Mouse (Mus musculus): ENCODE data around the gene Apln. TPM values are rescaled to one million over a fixed set of nuclear protein-coding genes. Genes with fewer than 3 reads are reported as not detected.

Gene Apln
- polyA plus RNA-seq, 1 experiment from 2014 or later = 4.6 TPM

GRCm38 (mm10) chrX:48006062-48006461 is 28.6 kb downstream of the Apln start:
- H3K27ac ChIP-seq = no peak overlapping the region
- no peak for ATAC-seq (ENCODE audit: low FRiP score)
- no peak overlapping the region for H3K9ac ChIP-seq
- no peaks in the 10 kb centered on the region for H3K36me3 ChIP-seq
- H3K4me2 ChIP-seq (replicated peaks) = no peak overlapping the region
- no peaks in the 10 kb centered on the region for H3K27me3 ChIP-seq
- no peak overlapping the region for H3K4me3 ChIP-seq
- H3K9me3 ChIP-seq (replicated peaks) = no peaks in the 10 kb centered on the region
- H3K4me1 ChIP-seq = no peaks in the 10 kb centered on the region
- WGBS = 51% methylated on average over 8 of the region's 8 CpGs

DNA sequence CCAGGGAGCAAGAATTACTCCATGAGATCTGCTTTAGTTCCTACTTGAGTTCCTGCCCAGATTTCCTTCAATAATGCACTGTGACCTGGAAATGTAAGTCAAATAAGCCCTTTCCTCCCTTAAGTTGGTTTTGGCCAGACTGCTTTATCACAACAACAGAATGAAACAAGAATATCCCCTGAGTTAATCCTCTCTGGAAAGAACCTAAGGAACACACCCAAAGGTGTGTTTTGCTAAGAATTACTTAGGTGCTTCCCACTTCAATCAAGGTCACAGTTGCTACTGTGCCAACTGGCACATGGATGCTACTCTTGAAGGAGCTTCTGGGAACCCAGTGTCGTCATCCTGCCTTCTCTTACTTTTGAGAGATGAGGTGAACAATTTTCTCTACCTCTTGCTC is 29.9 kb downstream of the Apln start:
- no peaks in the 10 kb centered on the region for H3K36me3 ChIP-seq
- H3K4me1 ChIP-seq = no peaks in the 10 kb centered on the region
- 85% methylated on average over 1 of the region's 1 CpGs for WGBS
- H3K9me3 ChIP-seq (replicated peaks) = no peaks in the 10 kb centered on the region
- H3K4me2 ChIP-seq (replicated peaks) = no peak overlapping the region
- no peak overlapping the region for H3K9ac ChIP-seq
- no peak for ATAC-seq (ENCODE audit: low FRiP score)
- no peaks in the 10 kb centered on the region for H3K27me3 ChIP-seq
- no peak overlapping the region for H3K27ac ChIP-seq
- no peak overlapping the region for H3K4me3 ChIP-seq

- Histone ChIP-seq H3K9ac (no peak overlapping the region), H3K9me3 (replicated peaks) (no peaks in the 10 kb centered on the region), H3K4me2 (replicated peaks) (no peak overlapping the region), H3K27ac (no peak overlapping the region), H3K36me3 (no peaks in the 10 kb centered on the region), H3K4me1 (no peaks in the 10 kb centered on the region), H3K4me3 (no peak overlapping the region), H3K27me3 (no peaks in the 10 kb centered on the region)
- WGBS = 70% methylated on average over 7 of the region's 7 CpGs
- ATAC-seq (ENCODE audit: low FRiP score) = no peak
Measured at GRCm38 (mm10) chrX:48001151-48001550, 33.5 kb downstream of the Apln start.

DNA sequence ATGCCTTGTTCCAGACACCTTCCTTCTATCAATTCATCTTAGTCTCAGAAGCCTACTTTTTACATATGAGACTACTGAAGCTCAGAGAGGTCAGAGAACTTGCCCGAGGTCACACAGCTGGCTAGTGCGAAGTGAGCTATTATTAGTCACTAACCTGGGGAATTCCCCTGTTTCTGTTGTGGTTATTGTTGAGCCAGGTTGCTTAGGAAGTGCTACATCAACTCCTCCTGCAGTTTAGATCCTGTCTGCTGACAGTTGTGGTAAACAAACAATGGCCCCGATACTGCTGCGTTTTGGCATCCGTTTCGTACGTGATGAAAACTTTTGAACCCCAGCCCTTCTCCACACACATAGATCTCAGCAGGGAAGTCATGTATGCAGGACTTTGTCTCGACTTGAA is 36.2 kb downstream of the Apln start:
- no peaks in the 10 kb centered on the region for H3K36me3 ChIP-seq
- ATAC-seq (ENCODE audit: low FRiP score) = no peak
- H3K9ac ChIP-seq = no peak overlapping the region
- H3K27ac ChIP-seq = no peak overlapping the region
- no peaks in the 10 kb centered on the region for H3K27me3 ChIP-seq
- no peak overlapping the region for H3K4me3 ChIP-seq
- 86% methylated on average over 8 of the region's 8 CpGs for WGBS
- no peak overlapping the region for H3K4me2 ChIP-seq (replicated peaks)
- H3K4me1 ChIP-seq = no peaks in the 10 kb centered on the region
- H3K9me3 ChIP-seq (replicated peaks) = no peaks in the 10 kb centered on the region

GRCm38 (mm10) chrX:47992606-47993005 is 42.0 kb downstream of the Apln start:
- Histone ChIP-seq H3K27ac (no peak overlapping the region), H3K27me3 (no peaks in the 10 kb centered on the region), H3K4me1 (no peaks in the 10 kb centered on the region), H3K9me3 (replicated peaks) (no peaks in the 10 kb centered on the region), H3K36me3 (no peaks in the 10 kb centered on the region), H3K4me2 (replicated peaks) (no peak overlapping the region; the same call in 1 of the 2 replicates), H3K9ac (no peak overlapping the region), H3K4me3 (no peak overlapping the region)
- 0 out of 2 replicates have a peak, but pooled peaks have one; percentile 54 for ATAC-seq (ENCODE audit: low FRiP score)
- WGBS = 20% methylated on average over 8 of the region's 8 CpGs

- Histone ChIP-seq H3K9ac (no peak overlapping the region), H3K27me3 (no peaks in the 10 kb centered on the region), H3K9me3 (replicated peaks) (no peaks in the 10 kb centered on the region), H3K4me3 (no peak overlapping the region), H3K4me2 (replicated peaks) (no peak overlapping the region), H3K27ac (no peak overlapping the region), H3K36me3 (no peaks in the 10 kb centered on the region), H3K4me1 (no peaks in the 10 kb centered on the region)
- WGBS = 73% methylated on average over 8 of the region's 8 CpGs
- no peak for ATAC-seq (ENCODE audit: low FRiP score)
Measured at GRCm38 (mm10) chrX:47988024-47988423, 46.6 kb downstream of the Apln start.

DNA sequence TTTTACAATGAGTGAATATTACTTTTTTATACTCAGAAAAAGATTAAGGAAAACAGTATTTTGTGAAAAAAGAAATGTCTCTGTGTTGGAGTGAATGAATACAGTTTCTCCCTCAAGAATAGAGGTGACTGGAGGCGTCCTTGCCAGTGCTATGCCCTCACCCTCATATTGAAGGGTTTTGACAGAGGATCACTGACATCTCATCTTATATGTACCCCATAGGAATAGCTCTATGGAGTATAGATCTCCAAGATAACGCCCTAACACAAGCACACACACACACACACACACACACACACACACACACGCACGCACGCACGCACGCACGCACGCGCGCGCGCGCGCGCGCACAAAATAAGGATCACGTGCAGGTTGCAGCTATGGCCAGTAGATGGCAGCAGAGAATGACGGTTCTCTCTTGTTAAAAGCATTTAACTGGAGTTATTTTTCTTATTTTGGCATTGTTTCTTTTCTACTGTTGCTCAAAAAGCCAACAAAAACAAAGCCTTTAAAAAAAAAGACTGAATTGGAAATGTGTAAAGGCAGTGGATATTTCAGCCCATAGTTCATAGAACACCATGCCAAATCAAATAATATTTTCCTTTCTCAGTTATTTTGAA is 49.5 kb downstream of the Apln start:
- WGBS = 32% methylated on average over 18 of the region's 19 CpGs
- Histone ChIP-seq H3K4me3 (no peak overlapping the region), H3K36me3 (no peaks in the 10 kb centered on the region), H3K9me3 (replicated peaks) (no peaks in the 10 kb centered on the region), H3K9ac (no peak overlapping the region), H3K4me1 (no peaks in the 10 kb centered on the region), H3K4me2 (replicated peaks) (peak overlapping the region; percentile 45), H3K27ac (no peak overlapping the region), H3K27me3 (no peaks in the 10 kb centered on the region)
- 0 out of 2 replicates have a peak, but pooled peaks have one; percentile 58 for ATAC-seq (ENCODE audit: low FRiP score)

DNA sequence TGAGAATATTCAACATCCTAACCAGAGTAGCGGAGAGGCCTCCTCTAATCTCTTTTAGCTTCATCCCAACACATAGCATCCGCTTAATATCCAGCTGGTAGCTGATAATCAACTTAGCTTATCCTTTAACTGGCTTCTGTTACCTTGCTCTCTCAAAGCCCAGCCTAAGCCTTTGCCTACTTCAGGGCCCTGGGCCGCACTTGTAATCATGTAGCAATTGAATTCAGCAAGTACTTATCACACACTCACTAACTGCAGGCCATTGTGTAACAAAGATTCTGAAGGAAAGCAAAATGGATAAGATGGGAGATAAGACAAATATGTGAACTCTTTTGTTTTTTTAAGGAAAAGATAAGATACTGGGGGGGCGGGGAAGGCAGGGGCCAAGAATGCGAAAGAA is 57.6 kb downstream of the Apln start:
- 91% methylated on average over 5 of the region's 5 CpGs for WGBS
- no peak overlapping the region for H3K4me3 ChIP-seq
- H3K9ac ChIP-seq = no peak overlapping the region
- H3K36me3 ChIP-seq = no peaks in the 10 kb centered on the region
- no peaks in the 10 kb centered on the region for H3K9me3 ChIP-seq (replicated peaks)
- no peak overlapping the region for H3K4me2 ChIP-seq (replicated peaks)
- ATAC-seq (ENCODE audit: low FRiP score) = no peak
- H3K27ac ChIP-seq = no peak overlapping the region
- no peaks in the 10 kb centered on the region for H3K4me1 ChIP-seq
- H3K27me3 ChIP-seq = no peaks in the 10 kb centered on the region

DNA sequence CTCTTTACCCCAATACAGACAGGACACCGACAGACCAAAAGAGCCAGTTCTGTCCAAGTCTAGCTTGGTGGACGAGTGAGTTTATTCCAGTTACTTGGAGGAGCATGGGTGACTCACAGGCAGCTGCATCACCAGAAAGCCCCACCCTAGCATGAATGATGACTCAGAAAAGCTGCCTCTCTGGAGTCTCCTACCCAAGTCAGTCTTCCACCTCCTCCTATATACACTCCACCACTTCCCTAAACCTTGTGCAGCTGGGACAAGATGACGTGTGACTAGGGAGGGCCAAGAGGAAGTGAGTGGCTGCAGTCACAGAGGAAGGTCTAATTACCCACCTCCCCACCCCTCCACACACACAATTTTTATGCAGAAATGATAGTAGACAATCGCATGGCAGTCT is 58.1 kb downstream of the Apln start:
- whole genome bisulfite sequencing = 84% methylated on average over 4 of the region's 4 CpGs
- Histone ChIP-seq H3K36me3 (no peaks in the 10 kb centered on the region), H3K27me3 (no peaks in the 10 kb centered on the region), H3K9me3 (replicated peaks) (no peaks in the 10 kb centered on the region), H3K4me3 (no peak overlapping the region), H3K27ac (no peak overlapping the region), H3K4me1 (no peaks in the 10 kb centered on the region), H3K9ac (no peak overlapping the region), H3K4me2 (replicated peaks) (no peak overlapping the region)
- no peak for ATAC-seq (ENCODE audit: low FRiP score)

Other genes with a start within 250 kb of the Apln start
- 40.6 and 47.1 TPM in 2 replicates for gene Smarca1, start 141.9 kb downstream of the Apln start, polyA plus RNA-seq (2016; fragmentation: Nextera tagmentation; extraction: Ambion mirVana)
- 27.0 and 28.4 TPM in 2 replicates for gene Ocrl, start 122.5 kb downstream of the Apln start, polyA plus RNA-seq (2016; fragmentation: Nextera tagmentation; extraction: Ambion mirVana)
- gene Xpnpep2, start 73.9 kb upstream of the Apln start, polyA plus RNA-seq (2016; fragmentation: Nextera tagmentation; extraction: Ambion mirVana) = 2.3 and 3.3 TPM in 2 replicates
- gene Sash3, start 111.6 kb upstream of the Apln start, polyA plus RNA-seq (2016; fragmentation: Nextera tagmentation; extraction: Ambion mirVana) = 1.0 and 1.6 TPM in 2 replicates
- gene Zdhhc9, start 174.0 kb upstream of the Apln start, polyA plus RNA-seq (2016; fragmentation: Nextera tagmentation; extraction: Ambion mirVana) = 8.0 and 8.3 TPM in 2 replicates
- 18.7 and 19.7 TPM in 2 replicates for gene Utp14a, start 222.0 kb upstream of the Apln start, polyA plus RNA-seq (2016; fragmentation: Nextera tagmentation; extraction: Ambion mirVana)

Data from hindbrain, embryonic 12.5 days (tissue).